Mouse (Mus musculus) MEL (cell line): ENCODE measurements around the gene Zdhhc13. TPM values are rescaled to one million over a fixed set of nuclear protein-coding genes. Genes with fewer than 3 reads are reported as not detected.

Experiments used
- DNase-seq: peaks from one replicate; pipeline ENCODE4 v3.0.0; 2011; ENCODE audit warnings: low read depth, low spot score
- H3K27ac ChIP-seq: 2 replicates; pipeline ENCODE4 v1.5.1; 2012; ENCODE audit warnings: low read depth, mild to moderate bottlenecking, control low read depth, low read length, moderate library complexity; ENCODE audit not compliant: control insufficient read depth
- H3K27me3 ChIP-seq, 2 experiments: fragments of 150-350 bp in 1 of 2; sonication (generic) in 1 of 2; 2 replicates each; pipeline ENCODE4 v1.6.1; 2012; ENCODE audit warnings: low read length in 2 of 2, mild to moderate bottlenecking in 2 of 2, improper control_type of control experiment in 1 of 2, moderate library complexity in 1 of 2; ENCODE audit not compliant: insufficient read depth in 2 of 2, control insufficient read depth in 1 of 2
- H3K36me3 ChIP-seq, 2 experiments: 2 replicates each; pipeline ENCODE4 v1.6.1; 2012 to 2014; ENCODE audit warnings: low read length in 2 of 2, improper control_type of control experiment in 1 of 2, inconsistent platforms in 1 of 2, mild to moderate bottlenecking in 1 of 2; ENCODE audit not compliant: insufficient read depth in 2 of 2, control insufficient read depth in 1 of 2
- H3K4me1 ChIP-seq, 2 experiments: fragments of 150-350 bp in 1 of 2; sonication (generic) in 1 of 2; 2 replicates each; pipeline ENCODE4 v1.6.1; 2012; ENCODE audit warnings: low read length in 2 of 2, improper control_type of control experiment in 1 of 2, mild to moderate bottlenecking in 1 of 2; ENCODE audit not compliant: insufficient read depth in 2 of 2, control insufficient read depth in 1 of 2
- H3K4me3 ChIP-seq, 2 experiments: fragments of 150-350 bp in 1 of 2; sonication (generic) in 1 of 2; 2 replicates each; pipeline ENCODE4 v1.5.1; 2012; ENCODE audit warnings: low read depth in 2 of 2, low read length in 2 of 2, mild to moderate bottlenecking in 2 of 2, moderate library complexity in 2 of 2, control low read depth in 1 of 2, improper control_type of control experiment in 1 of 2; ENCODE audit not compliant: control insufficient read depth in 1 of 2, insufficient read depth in 1 of 2
- H3K79me2 ChIP-seq: 2 replicates; pipeline ENCODE4 v1.6.1; 2012; ENCODE audit warnings: mild to moderate bottlenecking, low read length, moderate library complexity; ENCODE audit not compliant: control insufficient read depth, poor library complexity, insufficient read depth
- H3K9ac ChIP-seq: 2 replicates; pipeline ENCODE4 v1.6.1; 2012; ENCODE audit warnings: low read depth, mild to moderate bottlenecking, control low read depth, low read length, moderate library complexity; ENCODE audit not compliant: control insufficient read depth, poor library complexity, severe bottlenecking
- H3K9me3 ChIP-seq: fragments of 150-350 bp; sonication (generic); replicated peaks from 2 replicates; pipeline ENCODE4 v1.6.1; 2012; ENCODE audit warnings: mild to moderate bottlenecking, low read length, improper control_type of control experiment, moderate library complexity; ENCODE audit not compliant: insufficient read depth
- CHD1 ChIP-seq: IDR thresholded peaks from 2 replicates; pipeline ENCODE4 v1.6.1; 2012; ENCODE audit warnings: low read depth, mild to moderate bottlenecking, inconsistent platforms, low read length, improper control_type of control experiment
- CHD2 ChIP-seq: IDR thresholded peaks from 2 replicates; pipeline ENCODE4 v1.6.1; 2011; ENCODE audit warnings: low read length, improper control_type of control experiment
- ELF1 ChIP-seq: IDR thresholded peaks from 2 replicates; pipeline ENCODE4 v1.6.1; 2014; ENCODE audit warnings: low read depth, mild to moderate bottlenecking, inconsistent platforms, low read length, improper control_type of control experiment, moderate library complexity
- ETS1 ChIP-seq: IDR thresholded peaks from 2 replicates; pipeline ENCODE4 v1.6.1; 2012; ENCODE audit warnings: low read depth, mild to moderate bottlenecking, inconsistent platforms, low read length, improper control_type of control experiment, moderate library complexity
- GABPA ChIP-seq: IDR thresholded peaks from 2 replicates; pipeline ENCODE4 v1.6.1; 2012; ENCODE audit warnings: low read depth, mild to moderate bottlenecking, inconsistent platforms, low read length, improper control_type of control experiment, moderate library complexity
- GATA1 ChIP-seq: IDR thresholded peaks from 2 replicates; pipeline ENCODE4 v1.6.1; 2011; ENCODE audit warnings: low read depth, low read length, improper control_type of control experiment
- KAT2A ChIP-seq: conservative IDR thresholded peaks from 2 replicates; pipeline ENCODE4 v1.6.1; 2012; ENCODE audit warnings: low read depth, low read length, improper control_type of control experiment, inconsistent platforms
- MAFK ChIP-seq: IDR thresholded peaks from 2 replicates; pipeline ENCODE4 v1.6.1; 2011; ENCODE audit warnings: low read depth, mild to moderate bottlenecking, low read length, improper control_type of control experiment, borderline replicate concordance
- MAX ChIP-seq: IDR thresholded peaks from 2 replicates; pipeline ENCODE4 v1.6.1; 2011; ENCODE audit warnings: low read length, improper control_type of control experiment
- MXI1 ChIP-seq: IDR thresholded peaks from 2 replicates; pipeline ENCODE4 v1.6.1; 2011; ENCODE audit warnings: mild to moderate bottlenecking, low read depth, low read length, improper control_type of control experiment
- MYB ChIP-seq: IDR thresholded peaks from 2 replicates; pipeline ENCODE4 v1.6.1; 2011; ENCODE audit warnings: mild to moderate bottlenecking, low read depth, low read length, improper control_type of control experiment
- MYC ChIP-seq: IDR thresholded peaks from 2 replicates; pipeline ENCODE4 v1.6.1; 2011; ENCODE audit warnings: low read depth, mild to moderate bottlenecking, low read length, improper control_type of control experiment, moderate library complexity
- NELFE ChIP-seq: IDR thresholded peaks from 2 replicates; pipeline ENCODE4 v1.6.1; 2011; ENCODE audit warnings: low read depth, low read length, improper control_type of control experiment
- POLR2A ChIP-seq, 2 experiments: IDR thresholded peaks; 2 replicates each; pipeline ENCODE4 v1.6.1; 2011 to 2012; ENCODE audit warnings: low read length in 2 of 2, mild to moderate bottlenecking in 2 of 2, control low read depth in 1 of 2, improper control_type of control experiment in 1 of 2, low read depth in 1 of 2, moderate library complexity in 1 of 2; ENCODE audit not compliant: control insufficient read depth in 1 of 2, insufficient read depth in 1 of 2, poor library complexity in 1 of 2
- POLR2AphosphoS2 ChIP-seq: IDR thresholded peaks from 2 replicates; pipeline ENCODE4 v1.6.1; 2011; ENCODE audit warnings: low read length, improper control_type of control experiment
- RAD21 ChIP-seq: IDR thresholded peaks from 2 replicates; pipeline ENCODE4 v1.6.1; 2011; ENCODE audit warnings: mild to moderate bottlenecking, low read depth, low read length, improper control_type of control experiment
- SIN3A ChIP-seq: IDR thresholded peaks from 2 replicates; pipeline ENCODE4 v1.6.1; 2012; ENCODE audit warnings: low read length, improper control_type of control experiment, inconsistent platforms
- SMC3 ChIP-seq: IDR thresholded peaks from 2 replicates; pipeline ENCODE4 v1.6.1; 2011; ENCODE audit warnings: low read depth, low read length, improper control_type of control experiment
- TAL1 ChIP-seq: IDR thresholded peaks from 2 replicates; pipeline ENCODE4 v1.6.1; 2012; ENCODE audit warnings: mild to moderate bottlenecking, inconsistent platforms, low read length, moderate library complexity, mixed read lengths
- TBP ChIP-seq: IDR thresholded peaks from 2 replicates; pipeline ENCODE4 v1.8.0; 2011; ENCODE audit warnings: low read depth, low read length, improper control_type of control experiment
- TCF12 ChIP-seq: IDR thresholded peaks from 2 replicates; pipeline ENCODE4 v1.6.1; 2014; ENCODE audit warnings: low read depth, mild to moderate bottlenecking, inconsistent platforms, low read length, improper control_type of control experiment, moderate library complexity
- USF1 ChIP-seq: IDR thresholded peaks from 2 replicates; pipeline ENCODE4 v1.6.1; 2014; ENCODE audit warnings: low read depth, mild to moderate bottlenecking, inconsistent platforms, low read length, improper control_type of control experiment, moderate library complexity
- USF2 ChIP-seq, 2 experiments: IDR thresholded peaks; 2 replicates each; pipeline ENCODE4 v1.6.1; 2011 to 2012; ENCODE audit warnings: improper control_type of control experiment in 2 of 2, low read length in 2 of 2, borderline replicate concordance in 1 of 2, inconsistent platforms in 1 of 2, low read depth in 1 of 2, mild to moderate bottlenecking in 1 of 2; ENCODE audit not compliant: insufficient read depth in 1 of 2
- ZC3H11A ChIP-seq: IDR thresholded peaks from 2 replicates; pipeline ENCODE4 v1.6.1; 2012; ENCODE audit warnings: low read depth, mild to moderate bottlenecking, inconsistent platforms, low read length, improper control_type of control experiment
- ZMIZ1 ChIP-seq: IDR thresholded peaks from 2 replicates; pipeline ENCODE4 v1.6.1; 2012; ENCODE audit warnings: low read depth, mild to moderate bottlenecking, inconsistent platforms, low read length, improper control_type of control experiment, moderate library complexity
- ZNF384 ChIP-seq: IDR thresholded peaks from 2 replicates; pipeline ENCODE4 v1.6.1; 2012; ENCODE audit warnings: low read depth, mild to moderate bottlenecking, inconsistent platforms, low read length, improper control_type of control experiment
- polyA plus RNA-seq, 2 experiments: library from polyadenylated mRNA; stranded (reverse) in 1 of 2; unstranded in 1 of 2; fragments of >175 nt in 1 of 2; fragments of >200 nt in 1 of 2; gene quantifications; 2 replicates each; pipeline versions ENCODE4 v1.2.1 to v1.2.4; 2012; ENCODE audit warnings: low replicate concordance in 2 of 2, low read depth in 1 of 2; ENCODE audit not compliant: insufficient read length in 2 of 2, insufficient read depth in 1 of 2, missing spikeins in 1 of 2
- total RNA-seq: library from RNA; depleted of rRNA; stranded (reverse); fragments of 300-350 nt; gene quantifications from 2 replicates; pipeline ENCODE4 v1.2.3, GENCODE M21; 2012

The Zdhhc13 gene
- total and polyA plus RNA-seq, 3 experiments, result 32.8 to 46.1 TPM; not detected in 1

DNA sequence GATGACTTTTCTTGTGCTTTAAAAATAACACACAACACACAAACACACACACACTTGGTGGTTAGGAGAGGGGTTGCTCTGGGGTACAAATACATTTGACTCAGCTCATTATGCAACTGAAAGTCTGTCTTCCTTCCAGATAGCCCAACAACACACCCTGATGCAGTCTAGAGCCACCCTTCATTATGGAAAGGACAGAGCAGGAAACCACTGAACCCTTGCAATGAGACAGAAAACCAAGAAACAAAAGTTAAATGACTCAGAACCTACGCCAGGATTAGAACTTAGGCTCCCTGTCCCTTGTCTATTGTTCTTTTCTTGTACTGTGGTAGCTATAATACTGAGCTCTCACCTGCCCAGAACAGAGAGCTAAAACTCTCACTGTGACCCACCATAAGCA lies 28.0 kb upstream of the Zdhhc13 start:
- no peak overlapping the region for H3K9ac ChIP-seq
- no peaks in the 10 kb centered on the region for H3K9me3 ChIP-seq
- no peaks in the 10 kb centered on the region for H3K4me1 ChIP-seq
- no peaks in the 10 kb centered on the region for H3K79me2 ChIP-seq
- TF ChIP-seq RAD21 (no peak), TAL1 (no peak), MAX (no peak), MYB (no peak), USF1 (no peak), GATA1 (no peak), CHD2 (no peak), KAT2A (no peak), ZMIZ1 (no peak), POLR2A (IDR thresholded peaks at IDR 0.05; ENCODE audit: control insufficient read depth in 1 of 2, insufficient read depth in 1 of 2, low read depth in 1 of 2, low read length in 2 of 2, poor library complexity in 1 of 2) (no peak), NELFE (no peak), TBP (no peak), POLR2AphosphoS2 (no peak), TCF12 (no peak), SIN3A (no peak), ZC3H11A (no peak), MXI1 (no peak), MAFK (no peak)
- H3K27ac ChIP-seq, result no peak overlapping the region
- DNase-seq, result no peak
- H3K27me3 ChIP-seq, result peaks cover 4 to 9% of the 10 kb centered on the region in 2 experiments
- no peaks in the 10 kb centered on the region for H3K36me3 ChIP-seq
- no peak overlapping the region for H3K4me3 ChIP-seq

- H3K4me3 ChIP-seq, result no peak overlapping the region
- no peaks in the 10 kb centered on the region for H3K79me2 ChIP-seq
- no peak for DNase-seq
- no peaks in the 10 kb centered on the region for H3K36me3 ChIP-seq
- H3K4me1 ChIP-seq, result no peaks in the 10 kb centered on the region
- TF ChIP-seq ELF1, result no peak
- TF ChIP-seq ZNF384, result no peak
- no peak for TF ChIP-seq KAT2A
- no peak for TF ChIP-seq TBP
- no peak for TF ChIP-seq GABPA
- TF ChIP-seq USF2 (IDR thresholded peaks at IDR 0.05; ENCODE audit: borderline replicate concordance in 1 of 2, insufficient read depth in 1 of 2, low read depth in 1 of 2, low read length in 2 of 2), result no peak
- no peak for TF ChIP-seq ETS1
- no peak for TF ChIP-seq CHD1
- no peak for TF ChIP-seq MYC
- TF ChIP-seq SMC3, result no peak
- TF ChIP-seq, all 39 proteins: peak for 0
- H3K9me3 ChIP-seq, result no peaks in the 10 kb centered on the region
- no peak overlapping the region for H3K27ac ChIP-seq
- H3K9ac ChIP-seq, result no peak overlapping the region
- H3K27me3 ChIP-seq, result peaks cover 4 to 9% of the 10 kb centered on the region in 2 experiments
Measured at GRCm38 (mm10) chr7:48762289-48762688, 26.5 kb upstream of the Zdhhc13 start.
